Mouse (Mus musculus) heart, adult 2 months (tissue): ENCODE data around the gene Med29. TPM values are rescaled to one million over a fixed set of nuclear protein-coding genes. Genes with fewer than 3 reads are reported as not detected.
"Not testable (repeated sequence)": the region's sequence is repeated elsewhere in the genome, so short reads cannot be mapped to it uniquely, and the experiment has no call there.

Experiments
- DNase-seq, 2 experiments: peaks; one replicate each; pipeline ENCODE4 v3.0.0; 2021
- H3K27ac ChIP-seq: fragments of 200-600 bp; 2 replicates; pipeline ENCODE4 v1.8.1; 2022
- H3K27me3 ChIP-seq: fragments of 200-500 bp; 2 replicates; pipeline ENCODE4 v1.6.1; 2012; ENCODE audit warnings: mild to moderate bottlenecking, low read length, inconsistent platforms, mixed read lengths; ENCODE audit not compliant: control insufficient read depth, insufficient read depth
- H3K36me3 ChIP-seq: fragments of 200-500 bp; 2 replicates; pipeline ENCODE4 v1.6.1; 2012; ENCODE audit warnings: low read length, inconsistent platforms; ENCODE audit not compliant: control insufficient read depth, insufficient read depth
- H3K4me1 ChIP-seq: fragments of 200-500 bp; 2 replicates; pipeline ENCODE4 v1.6.1; 2011; ENCODE audit warnings: low read length; ENCODE audit not compliant: control insufficient read depth, insufficient read depth
- H3K4me3 ChIP-seq: fragments of 200-600 bp; 2 replicates; pipeline ENCODE4 v1.8.1; 2022
- H3K79me2 ChIP-seq: fragments of 200-500 bp; replicated peaks from 2 replicates; pipeline ENCODE4 v1.6.1; 2012; ENCODE audit warnings: mild to moderate bottlenecking, inconsistent platforms, low read length, moderate library complexity, mixed read lengths; ENCODE audit not compliant: control insufficient read depth, insufficient read depth
- H3K9ac ChIP-seq: fragments of 200-500 bp; 2 replicates; pipeline ENCODE4 v1.6.1; 2012; ENCODE audit warnings: low read depth, mild to moderate bottlenecking, control low read depth, inconsistent platforms, low read length, mixed read lengths
- CTCF ChIP-seq: fragments of 200-600 bp; IDR thresholded peaks from 2 replicates; pipeline ENCODE4 v1.8.1; 2022; ENCODE audit warnings: antibody characterized with exemption, mild to moderate bottlenecking, moderate library complexity
- EP300 ChIP-seq: fragments of 200-500 bp; IDR thresholded peaks from 2 replicates; pipeline ENCODE4 v1.6.1; 2011; ENCODE audit warnings: low read depth, low read length, control low read depth; ENCODE audit not compliant: insufficient read depth
- POLR2A ChIP-seq: fragments of 200-500 bp; IDR thresholded peaks from 2 replicates; pipeline ENCODE4 v1.6.1; 2011; ENCODE audit warnings: mild to moderate bottlenecking, low read depth, low read length, control low read depth; ENCODE audit not compliant: insufficient read depth
- WGBS: fragments of 180-500 bp; shearing (Covaris S2); methylation state at CpG from one replicate; pipeline ENCODE4 v1.1.7; 2018; 5-methylcytosine and 5-hydroxymethylcytosine counted together
- intact Hi-C: fragments of 180-260 bp; cut with DNase I; formaldehyde crosslinking; loops from one replicate; pipeline ENCODE4 v1.15.1; 2025
- polyA plus RNA-seq: library from polyadenylated mRNA; depleted of rRNA; stranded (reverse); fragments of >200 nt; gene quantifications from 2 replicates; pipeline ENCODE4 v1.2.3, GENCODE M21; 2012
- total RNA-seq, 2 experiments: library from RNA; stranded (reverse); gene quantifications; 2 replicates each; pipeline ENCODE4 v1.2.3; 2021

The Med29 gene
- total and polyA plus RNA-seq, 3 experiments, result 20.8 to 48.8 (median 21.5) TPM

GRCm38 (mm10) chr7:28390331-28390730 lies 2.2 kb downstream of the Med29 start:
- H3K79me2 ChIP-seq, result peaks cover 2% of the 10 kb centered on the region; the same call in 1 of the 2 replicates
- H3K36me3 ChIP-seq, result no peaks in the 10 kb centered on the region
- no peaks in the 10 kb centered on the region for H3K27me3 ChIP-seq
- WGBS, result 95% methylated on average over 3 of the region's 3 CpGs
- no peak for TF ChIP-seq EP300
- no peak for TF ChIP-seq POLR2A
- TF ChIP-seq CTCF, result no peak
- no peak overlapping the region for H3K27ac ChIP-seq
- no peak overlapping the region for H3K9ac ChIP-seq
- DNase-seq, result peak in 1 of 2 experiments; percentile 13
- intact Hi-C loops, result no loop called here
- H3K4me3 ChIP-seq, result no peak overlapping the region
- H3K4me1 ChIP-seq, result peaks cover 2% of the 10 kb centered on the region; the same call in 1 of the 2 replicates

DNA sequence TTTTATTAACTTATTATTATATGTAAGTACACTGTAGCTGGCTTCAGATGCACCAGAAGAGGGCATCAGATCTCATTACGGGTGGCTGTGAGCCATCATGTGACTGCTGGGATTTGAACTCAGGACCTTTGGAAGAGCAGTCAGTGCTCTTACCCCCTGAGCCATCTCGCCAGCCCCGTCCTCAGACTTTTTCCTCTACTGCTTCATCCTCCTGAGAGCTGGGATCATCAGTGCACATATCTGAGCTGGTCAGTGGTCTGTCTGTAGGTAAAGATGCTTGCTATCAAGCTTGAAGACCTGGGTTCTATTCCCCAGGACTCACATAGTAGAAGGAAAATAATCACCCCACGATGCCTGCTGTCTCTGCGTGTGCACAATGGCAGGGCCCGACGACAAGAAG lies 5.1 kb downstream of the Med29 start:
- not testable (repeated sequence) for H3K36me3 ChIP-seq, H3K27me3 ChIP-seq, H3K79me2 ChIP-seq, H3K9ac ChIP-seq, H3K4me3 ChIP-seq, H3K27ac ChIP-seq, DNase-seq
- WGBS, result 83% methylated on average over 7 of the region's 7 CpGs
- peaks cover 13% of the 10 kb centered on the region for H3K4me1 ChIP-seq
- intact Hi-C loops, result loop anchor here (5.0 kb wide), 1 partner anchor 110 kb away; the partner anchor contains the start of gene Eid2b

DNA sequence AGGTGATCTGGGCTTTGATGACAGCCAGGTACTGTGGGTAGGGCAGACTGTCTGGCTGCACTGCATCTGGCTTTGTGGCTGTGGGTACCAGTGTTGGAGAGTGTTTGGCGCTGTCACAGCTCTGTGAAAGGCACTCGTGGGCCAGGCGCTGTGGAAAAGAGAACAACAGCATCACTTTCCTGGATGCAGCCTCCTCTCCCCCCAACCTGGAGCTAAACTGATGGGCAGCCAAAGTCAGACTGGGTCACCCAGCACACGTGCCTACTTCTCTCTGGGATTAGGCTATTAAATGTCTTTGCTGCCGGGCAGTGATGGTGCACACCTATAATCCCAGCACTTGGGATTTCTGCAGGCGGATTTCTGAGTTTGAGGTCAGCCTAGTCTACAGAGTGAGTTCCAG lies 5.6 kb downstream of the Med29 start:
- not testable (repeated sequence) for H3K4me3 ChIP-seq, H3K36me3 ChIP-seq, H3K27ac ChIP-seq, DNase-seq, H3K79me2 ChIP-seq, H3K27me3 ChIP-seq, H3K9ac ChIP-seq
- WGBS, result 68% methylated on average over 6 of the region's 6 CpGs
- intact Hi-C loops, result loop anchor here (1.0 to 5.0 kb wide), 2 partner anchors 14 to 110 kb away; partner anchors contain the start of gene Eid2b
- peaks cover 15% of the 10 kb centered on the region for H3K4me1 ChIP-seq

GRCm38 (mm10) chr7:28386462-28386861 lies 6.0 kb downstream of the Med29 start:
- peak; percentile 86 to 89 for DNase-seq
- no peaks in the 10 kb centered on the region for H3K27me3 ChIP-seq
- no peak overlapping the region for H3K4me3 ChIP-seq
- TF ChIP-seq EP300, result peak; percentile 99
- TF ChIP-seq CTCF, result peak; percentile 82
- TF ChIP-seq POLR2A, result no peak
- intact Hi-C loops, result loop anchor here (1.0 to 5.0 kb wide), 2 partner anchors 13 to 109 kb away; partner anchors contain the start of gene Eid2b
- H3K27ac ChIP-seq, result peak overlapping the region; percentile 62
- WGBS, result 1% methylated on average over 4 of the region's 4 CpGs
- no peak overlapping the region for H3K9ac ChIP-seq
- H3K79me2 ChIP-seq, result no peaks in the 10 kb centered on the region
- no peaks in the 10 kb centered on the region for H3K36me3 ChIP-seq
- peaks cover 15% of the 10 kb centered on the region for H3K4me1 ChIP-seq

DNA sequence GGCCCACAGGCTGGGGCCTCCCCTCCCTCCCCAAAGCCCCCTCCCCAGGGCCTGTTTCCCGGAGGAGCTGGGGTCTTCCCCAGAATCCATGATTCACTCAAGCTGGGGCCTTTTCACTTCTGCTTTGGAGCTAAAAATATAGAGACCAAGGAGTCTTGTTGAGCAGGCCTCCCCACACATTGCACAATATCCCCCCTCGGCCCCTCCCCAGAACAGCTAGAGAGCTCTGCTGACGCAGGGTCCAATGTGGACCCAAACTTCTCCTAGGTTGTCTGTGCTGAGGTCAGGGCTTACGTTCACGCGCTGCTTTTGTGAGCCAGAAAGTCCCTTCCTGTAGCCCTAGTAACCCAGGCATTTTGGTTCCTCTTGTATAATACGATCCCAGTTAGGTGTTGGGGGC lies 6.5 kb downstream of the Med29 start:
- Histone ChIP-seq H3K79me2 (no peaks in the 10 kb centered on the region), H3K4me1 (peaks cover 15% of the 10 kb centered on the region), H3K36me3 (no peaks in the 10 kb centered on the region), H3K27ac (peak overlapping the region; percentile 62), H3K27me3 (no peaks in the 10 kb centered on the region), H3K4me3 (no peak overlapping the region), H3K9ac (no peak overlapping the region)
- peak; percentile 57 to 77 for DNase-seq
- intact Hi-C loops, result loop anchor here (1.0 to 5.0 kb wide), 2 partner anchors 13 to 109 kb away; partner anchors contain the start of gene Eid2b
- TF ChIP-seq POLR2A (no peak), CTCF (no peak), EP300 (no peak)
- 74% methylated on average over 7 of the region's 7 CpGs for WGBS

DNA sequence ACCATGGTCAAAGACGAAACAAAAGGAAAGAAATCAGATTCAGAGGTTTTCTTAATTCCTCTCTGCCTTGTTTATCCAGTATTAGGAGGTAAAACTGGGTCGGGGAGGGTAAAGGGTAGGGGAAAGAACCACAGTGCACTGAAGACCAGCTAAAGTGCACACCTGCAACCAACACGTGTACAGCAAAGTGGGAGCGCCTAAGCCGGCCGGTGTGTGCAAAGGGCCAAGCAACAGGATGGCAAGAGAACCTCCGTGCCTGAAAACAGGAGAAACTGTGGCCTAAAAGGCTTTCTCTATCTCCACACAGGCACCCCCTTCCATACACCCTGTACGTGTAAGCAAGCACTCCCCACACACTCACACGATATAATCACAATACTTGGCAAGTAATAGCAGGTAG lies 7.3 kb downstream of the Med29 start:
- no peak for DNase-seq
- H3K9ac ChIP-seq, result no peak overlapping the region
- no peaks in the 10 kb centered on the region for H3K79me2 ChIP-seq
- no peaks in the 10 kb centered on the region for H3K27me3 ChIP-seq
- intact Hi-C loops, result loop anchor here (5.0 kb wide), 1 partner anchor 108 kb away; the partner anchor contains the start of gene Eid2b
- H3K36me3 ChIP-seq, result 0 out of 2 replicates have a peak, but pooled peaks cover 5% of the 10 kb centered on the region
- H3K4me3 ChIP-seq, result no peak overlapping the region
- H3K4me1 ChIP-seq, result peaks cover 19% of the 10 kb centered on the region
- peak overlapping the region; percentile 62 for H3K27ac ChIP-seq
- WGBS, result 88% methylated on average over 9 of the region's 9 CpGs
- no peak for TF ChIP-seq POLR2A
- TF ChIP-seq EP300, result no peak
- TF ChIP-seq CTCF, result no peak
